Mouse (Mus musculus) myocyte (in vitro differentiated cells): ENCODE measurements around the gene Tyr. TPM values are rescaled to one million over a fixed set of nuclear protein-coding genes. Genes with fewer than 3 reads are reported as not detected.

Experiments used
- H3K27me3 ChIP-seq: one replicate; pipeline ENCODE4 v1.6.1; 2011; ENCODE audit not compliant: control insufficient read depth, insufficient read depth, insufficient read length
- H3K36me3 ChIP-seq: one replicate; pipeline ENCODE4 v1.6.1; 2011; ENCODE audit not compliant: control insufficient read depth, insufficient read depth
- H3K4me2 ChIP-seq: one replicate; pipeline ENCODE4 v1.6.1; 2011; ENCODE audit warnings: low read depth, control low read depth
- H3K4me3 ChIP-seq: one replicate; pipeline ENCODE4 v1.5.1; 2011; ENCODE audit warnings: mild to moderate bottlenecking, control low read depth, moderate library complexity
- H3K79me2 ChIP-seq: one replicate; pipeline ENCODE4 v1.6.1; 2011; ENCODE audit not compliant: control insufficient read depth, insufficient read depth
- H3ac ChIP-seq: one replicate; pipeline ENCODE4 v1.6.1; 2011; ENCODE audit not compliant: control insufficient read depth, insufficient read length
- CEBPB ChIP-seq: IDR thresholded peaks from 2 replicates; pipeline ENCODE4 v1.6.1; 2011; ENCODE audit warnings: mild to moderate bottlenecking, moderate library complexity; ENCODE audit not compliant: poor library complexity, insufficient read depth, severe bottlenecking
- E2F4 ChIP-seq: IDR thresholded peaks from one replicate; pipeline ENCODE4 v1.6.1; 2011; ENCODE audit warnings: mild to moderate bottlenecking, control low read depth, moderate library complexity; ENCODE audit not compliant: insufficient read depth
- MAX ChIP-seq: IDR thresholded peaks from one replicate; pipeline ENCODE4 v1.6.1; 2011; ENCODE audit warnings: low read depth, mild to moderate bottlenecking, control low read depth
- MYOD1 ChIP-seq, 3 experiments: IDR thresholded peaks; one replicate each; pipeline ENCODE4 v1.6.1; 2011; ENCODE audit warnings: control low read depth in 2 of 3, low read depth in 2 of 3, mild to moderate bottlenecking in 2 of 3, moderate library complexity in 1 of 3; ENCODE audit not compliant: insufficient read length in 2 of 3, control insufficient read depth in 1 of 3
- MYOG ChIP-seq, 3 experiments: IDR thresholded peaks; one replicate each; pipeline ENCODE4 v1.6.1; 2011; ENCODE audit warnings: control low read depth in 2 of 3, low read depth in 2 of 3, mild to moderate bottlenecking in 2 of 3; ENCODE audit not compliant: insufficient read length in 2 of 3, control insufficient read depth in 1 of 3, insufficient read depth in 1 of 3
- POLR2A ChIP-seq: IDR thresholded peaks from one replicate; pipeline ENCODE4 v1.6.1; 2011; ENCODE audit warnings: low read depth, mild to moderate bottlenecking, control low read depth, moderate library complexity; ENCODE audit not compliant: insufficient read length
- POLR2AphosphoS2 ChIP-seq: IDR thresholded peaks from one replicate; pipeline ENCODE4 v1.6.1; 2011; ENCODE audit warnings: low read depth, control low read depth; ENCODE audit not compliant: insufficient read length
- REST ChIP-seq: IDR thresholded peaks from one replicate; pipeline ENCODE4 v1.6.1; 2011; ENCODE audit warnings: mild to moderate bottlenecking, control low read depth, moderate library complexity; ENCODE audit not compliant: insufficient read depth, insufficient read length
- SRF ChIP-seq: IDR thresholded peaks from one replicate; pipeline ENCODE4 v1.6.1; 2011; ENCODE audit warnings: low read depth; ENCODE audit not compliant: control insufficient read depth, insufficient read length
- TCF12 ChIP-seq: IDR thresholded peaks from one replicate; pipeline ENCODE4 v1.6.1; 2011; ENCODE audit warnings: mild to moderate bottlenecking, control low read depth; ENCODE audit not compliant: poor library complexity, insufficient read depth, severe bottlenecking
- TCF3 ChIP-seq: IDR thresholded peaks from one replicate; pipeline ENCODE4 v1.6.1; 2011; ENCODE audit warnings: low read depth, control low read depth; ENCODE audit not compliant: insufficient read length
- USF1 ChIP-seq: IDR thresholded peaks from one replicate; pipeline ENCODE4 v1.6.1; 2011; ENCODE audit warnings: low read depth, mild to moderate bottlenecking, control low read depth, moderate library complexity
- polyA plus RNA-seq: library from polyadenylated mRNA; unstranded; fragments of >200 nt; fragmentation: generic; extraction: Trizol; gene quantifications from one replicate; pipeline ENCODE4 v1.2.1, GENCODE M21; 2012; ENCODE audit warnings: missing spikeins

Gene Tyr
- polyA plus RNA-seq, 1 experiment: not detected

GRCm38 (mm10) chr7:87397023-87397422 is 96.3 kb downstream of the Tyr start:
- H3K4me3 ChIP-seq: no peak overlapping the region
- no peak for TF ChIP-seq MAX
- no peak for TF ChIP-seq E2F4
- TF ChIP-seq TCF3: no peak
- no peak for TF ChIP-seq MYOD1 (IDR thresholded peaks at IDR 0.05; ENCODE audit: control insufficient read depth in 1 of 3, insufficient read length in 2 of 3, low read depth in 2 of 3)
- no peak for TF ChIP-seq USF1
- no peak for TF ChIP-seq POLR2A
- TF ChIP-seq TCF12: no peak
- TF ChIP-seq SRF: no peak
- no peak for TF ChIP-seq MYOG (IDR thresholded peaks at IDR 0.05; ENCODE audit: control insufficient read depth in 1 of 3, insufficient read depth in 1 of 3, insufficient read length in 2 of 3, low read depth in 2 of 3)
- no peak for TF ChIP-seq CEBPB
- TF ChIP-seq REST: no peak
- TF ChIP-seq POLR2AphosphoS2: no peak
- no peaks in the 10 kb centered on the region for H3K79me2 ChIP-seq
- H3ac ChIP-seq: no peak overlapping the region
- H3K27me3 ChIP-seq: no peaks in the 10 kb centered on the region
- H3K36me3 ChIP-seq: no peaks in the 10 kb centered on the region
- H3K4me2 ChIP-seq: no peak overlapping the region

GRCm38 (mm10) chr7:87374935-87375334 is 118.4 kb downstream of the Tyr start:
- H3ac ChIP-seq: no peak overlapping the region
- no peak for TF ChIP-seq POLR2A
- TF ChIP-seq E2F4: no peak
- TF ChIP-seq SRF: no peak
- no peak for TF ChIP-seq MAX
- TF ChIP-seq POLR2AphosphoS2: no peak
- TF ChIP-seq USF1: no peak
- TF ChIP-seq REST: no peak
- no peak for TF ChIP-seq CEBPB
- TF ChIP-seq MYOG (IDR thresholded peaks at IDR 0.05; ENCODE audit: control insufficient read depth in 1 of 3, insufficient read depth in 1 of 3, insufficient read length in 2 of 3, low read depth in 2 of 3): no peak
- no peak for TF ChIP-seq TCF3
- TF ChIP-seq TCF12: no peak
- TF ChIP-seq MYOD1 (IDR thresholded peaks at IDR 0.05; ENCODE audit: control insufficient read depth in 1 of 3, insufficient read length in 2 of 3, low read depth in 2 of 3): no peak
- H3K4me3 ChIP-seq: no peak overlapping the region
- H3K36me3 ChIP-seq: no peaks in the 10 kb centered on the region
- H3K79me2 ChIP-seq: no peaks in the 10 kb centered on the region
- no peaks in the 10 kb centered on the region for H3K27me3 ChIP-seq
- H3K4me2 ChIP-seq: no peak overlapping the region

Other genes with a start within 250 kb of the Tyr start
- gene Nox4, start 247.4 kb downstream of the Tyr start, polyA plus RNA-seq: 0.98 TPM
- not detected for gene Grm5, start 90.7 kb upstream of the Tyr start, polyA plus RNA-seq